9 mouse cellular contexts compared by ENCODE assay signal in genomic region chr14:73776066-73776465, GRCm38 (mm10).
A peak's percentile ranks its signal among the peaks of the same experiment; 100 is the strongest.
DNase-seq lines count a peak whose midpoint lies in the region; ATAC-seq and TF ChIP-seq lines count a peak whose summit lies in the region.
"Had no signal": no experiment of that assay in that cellular context is flagged by ENCODE, and none has a peak within 500 bp of the region (broad histone marks: within the 10 kb centered on the region; RNA-seq: fewer than 3 reads in every experiment).

No protein-coding gene starts in this region.

- H3K9me3 ChIP-seq in G1E (replicated peaks) = no peaks in the 10 kb centered on the region
- no peaks in the 10 kb centered on the region for H3K9me3 ChIP-seq in lung, postnatal 0 days (ENCODE audit: low read length)

- peaks cover 17% of the 10 kb centered on the region for H3K4me1 ChIP-seq in G1E (ENCODE audit: insufficient read depth, low read depth, low read length)
- no peaks in the 10 kb centered on the region for H3K4me1 ChIP-seq in lung, postnatal 0 days (ENCODE audit: insufficient read depth, low read depth, low read length)

- peak; percentile 48; the same call in 1 of the 2 replicates for ATAC-seq in G1E (ENCODE audit: extremely low read depth, insufficient number of reproducible peaks, low FRiP score, poor library complexity, severe bottlenecking)
- no peak; the same call in 1 of the 2 replicates for ATAC-seq in lung, postnatal 0 days
- no peak for ATAC-seq in monocyte, adult 5-6 weeks (replicated peaks; ENCODE audit: insufficient number of reproducible peaks, low FRiP score, low TSS enrichment, poor library complexity, severe bottlenecking)

- no peak overlapping the region for H3K27ac ChIP-seq in lung, postnatal 0 days (ENCODE audit: low read length)
- H3K27ac ChIP-seq: macrophage had no signal

- H3K36me3 ChIP-seq in G1E (replicated peaks) = no peaks in the 10 kb centered on the region
- no peaks in the 10 kb centered on the region for H3K36me3 ChIP-seq in lung, postnatal 0 days (ENCODE audit: insufficient read depth, low read length)

- DNase-seq in A20 (ENCODE audit: low read depth, low spot score) (peak; percentile 65), G1E (ENCODE audit: low spot score) (peak; percentile 21)
- peak; percentile 23 to 25 for DNase-seq in cerebellum, adult 18-20 months
- DNase-seq in forelimb bud, embryonic 11.5 days (ENCODE audit: low read depth, low spot score) = peak; percentile 56
- peak; percentile 67 for DNase-seq in kidney, postnatal 14 days
- DNase-seq in lung, postnatal 0 days (ENCODE audit: low spot score) = peak; percentile 64
- DNase-seq in retina, postnatal 1 day = peak; percentile 66

- TF ChIP-seq CTCF in G1E (IDR thresholded peaks at IDR 0.05; ENCODE audit: low read depth, low read length) = peak; percentile 88
- TF ChIP-seq CTCF in lung, postnatal 0 days (IDR thresholded peaks at IDR 0.05) = peak; percentile 91

- H3K4me3 ChIP-seq in G1E (ENCODE audit: low read depth, low read length) = no peak overlapping the region
- no peak overlapping the region for H3K4me3 ChIP-seq in lung, postnatal 0 days (ENCODE audit: low read depth, low read length)

- WGBS in lung, postnatal 0 days = 9% methylated on average over 1 of the region's 1 CpGs

- H3K9ac ChIP-seq in lung, postnatal 0 days (replicated peaks; ENCODE audit: low read depth) = no peak overlapping the region

- TF ChIP-seq EP300 in lung, postnatal 0 days (IDR thresholded peaks at IDR 0.05) = no peak

- H3K4me2 ChIP-seq in lung, postnatal 0 days (replicated peaks; ENCODE audit: low read depth, low read length) = no peak overlapping the region

- peaks cover 7% of the 10 kb centered on the region for H3K27me3 ChIP-seq in G1E (ENCODE audit: insufficient read depth, low read length)
- H3K27me3 ChIP-seq in lung, postnatal 0 days (replicated peaks; ENCODE audit: insufficient read depth, low read length) = no peaks in the 10 kb centered on the region
